Mouse (Mus musculus): Measurements from ENCODE around the gene 2310009B15Rik.

DNA sequence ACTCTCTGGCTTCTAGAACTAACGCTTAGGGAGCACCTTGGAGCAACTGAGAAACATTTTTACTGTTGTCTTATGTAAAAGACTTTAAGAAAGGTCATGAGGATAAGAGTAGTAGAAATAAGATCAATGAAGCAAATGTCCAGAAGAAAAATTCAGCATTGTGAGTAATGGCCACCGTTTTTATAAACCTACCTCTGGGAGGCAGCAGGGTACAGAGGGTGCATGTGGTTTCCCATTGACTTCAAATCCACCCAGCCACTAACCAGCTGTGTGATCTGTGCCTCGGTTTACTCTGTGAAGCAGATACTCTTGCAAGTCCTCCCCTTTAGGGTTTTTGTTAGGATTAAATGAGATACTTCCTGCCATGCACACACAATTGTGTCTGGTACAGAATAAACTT is 39.4 kb upstream of the 2310009B15Rik start:
- no peak for TF ChIP-seq CTCF (IDR thresholded peaks at IDR 0.05; ENCODE audit: extremely low read depth, insufficient read depth, low read length)
- TF ChIP-seq POLR2A (IDR thresholded peaks at IDR 0.05; ENCODE audit: extremely low read depth, insufficient read depth, low read length): no peak

Data from cortical plate, adult 2 months (tissue).